Mouse (Mus musculus): ENCODE measurements around the gene Slc25a39.
A peak's percentile ranks its signal among the peaks of the same experiment; 100 is the strongest.

The Slc25a39 gene

DNA sequence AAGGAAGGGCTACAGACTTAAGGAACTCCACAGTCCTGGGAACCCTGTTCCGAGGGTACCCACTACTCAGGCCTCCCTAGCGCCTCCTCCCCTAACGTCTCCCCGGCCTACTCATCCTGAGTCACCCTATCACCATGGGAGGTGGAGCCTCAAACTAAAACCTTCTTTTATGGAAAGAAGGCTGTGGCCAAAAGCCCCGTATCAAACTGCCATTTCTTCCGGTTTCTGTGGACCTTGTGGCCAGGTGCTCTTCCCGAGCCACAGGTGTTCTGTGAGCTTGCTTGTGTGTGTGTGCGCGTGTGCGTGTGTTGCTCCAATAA is 28.7 kb upstream of the Slc25a39 start:
- no peak for DNase-seq (ENCODE audit: low spot score in 2 of 2)

DNA sequence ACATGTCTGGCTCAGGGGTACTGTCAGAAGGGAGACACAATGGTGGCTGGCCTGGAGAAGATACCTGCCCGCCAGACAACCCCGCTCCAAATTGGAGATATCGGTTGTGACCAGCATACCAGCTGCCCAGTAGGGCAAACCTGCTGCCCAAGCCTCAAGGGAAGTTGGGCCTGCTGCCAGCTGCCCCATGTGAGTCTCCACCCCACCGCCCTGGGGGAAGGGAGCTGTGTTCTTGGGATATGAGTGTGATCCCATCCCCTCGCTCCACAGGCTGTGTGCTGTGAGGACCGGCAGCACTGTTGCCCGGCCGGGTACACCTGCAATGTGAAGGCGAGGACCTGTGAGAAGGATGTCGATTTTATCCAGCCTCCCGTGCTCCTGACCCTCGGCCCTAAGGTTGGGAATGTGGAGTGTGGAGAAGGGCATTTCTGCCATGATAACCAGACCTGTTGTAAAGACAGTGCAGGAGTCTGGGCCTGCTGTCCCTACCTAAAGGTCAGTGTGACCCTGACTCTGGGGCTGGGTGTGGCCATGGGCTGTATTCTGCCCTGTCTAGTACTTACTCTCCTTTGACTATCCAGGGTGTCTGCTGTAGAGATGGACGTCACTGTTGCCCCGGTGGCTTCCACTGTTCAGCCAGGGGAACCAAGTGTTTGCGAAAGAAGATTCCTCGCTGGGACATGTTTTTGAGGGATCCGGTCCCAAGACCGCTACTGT is 28.2 kb upstream of the Slc25a39 start:
- DNase-seq (ENCODE audit: low spot score in 2 of 2) = no peak

GRCm38 (mm10) chr11:102434816-102435705 is 27.3 kb upstream of the Slc25a39 start:
- no peak for DNase-seq (ENCODE audit: low spot score in 2 of 2)

DNA sequence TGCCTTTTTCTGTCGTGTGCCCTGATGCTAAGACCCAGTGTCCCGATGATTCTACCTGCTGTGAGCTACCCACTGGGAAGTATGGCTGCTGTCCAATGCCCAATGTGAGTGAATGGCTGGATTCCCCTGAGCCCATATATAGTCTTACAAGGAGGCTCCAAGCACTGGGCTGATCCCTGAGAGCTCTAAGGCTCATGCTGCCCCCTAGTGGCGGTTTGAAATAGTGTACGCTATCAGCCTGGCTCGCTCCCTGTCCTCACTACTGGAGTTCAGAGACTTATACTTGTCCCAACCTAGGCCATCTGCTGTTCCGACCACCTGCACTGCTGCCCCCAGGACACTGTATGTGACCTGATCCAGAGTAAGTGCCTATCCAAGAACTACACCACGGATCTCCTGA is 26.7 kb upstream of the Slc25a39 start:
- peak; percentile 89 to 95 for DNase-seq (ENCODE audit: low spot score in 2 of 2)

DNA sequence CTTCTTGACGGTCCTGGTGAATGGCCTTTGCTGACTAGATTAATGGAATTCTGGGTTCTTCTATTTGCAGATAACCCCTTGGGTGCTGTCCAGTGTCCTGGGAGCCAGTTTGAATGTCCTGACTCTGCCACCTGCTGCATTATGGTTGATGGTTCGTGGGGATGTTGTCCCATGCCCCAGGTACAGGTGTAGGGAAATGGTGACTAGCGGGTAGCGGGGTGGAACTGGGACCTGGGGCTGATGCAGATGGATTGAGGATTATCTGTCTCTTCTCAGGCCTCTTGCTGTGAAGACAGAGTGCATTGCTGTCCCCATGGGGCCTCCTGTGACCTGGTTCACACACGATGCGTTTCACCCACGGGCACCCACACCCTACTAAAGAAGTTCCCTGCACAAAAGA is 26.1 kb upstream of the Slc25a39 start:
- DNase-seq (ENCODE audit: low spot score in 2 of 2) = no peak

GRCm38 (mm10) chr11:102432896-102433295 is 25.1 kb upstream of the Slc25a39 start:
- peak in 1 of 2 experiments; percentile 29 for DNase-seq (ENCODE audit: low spot score in 2 of 2)

DNA sequence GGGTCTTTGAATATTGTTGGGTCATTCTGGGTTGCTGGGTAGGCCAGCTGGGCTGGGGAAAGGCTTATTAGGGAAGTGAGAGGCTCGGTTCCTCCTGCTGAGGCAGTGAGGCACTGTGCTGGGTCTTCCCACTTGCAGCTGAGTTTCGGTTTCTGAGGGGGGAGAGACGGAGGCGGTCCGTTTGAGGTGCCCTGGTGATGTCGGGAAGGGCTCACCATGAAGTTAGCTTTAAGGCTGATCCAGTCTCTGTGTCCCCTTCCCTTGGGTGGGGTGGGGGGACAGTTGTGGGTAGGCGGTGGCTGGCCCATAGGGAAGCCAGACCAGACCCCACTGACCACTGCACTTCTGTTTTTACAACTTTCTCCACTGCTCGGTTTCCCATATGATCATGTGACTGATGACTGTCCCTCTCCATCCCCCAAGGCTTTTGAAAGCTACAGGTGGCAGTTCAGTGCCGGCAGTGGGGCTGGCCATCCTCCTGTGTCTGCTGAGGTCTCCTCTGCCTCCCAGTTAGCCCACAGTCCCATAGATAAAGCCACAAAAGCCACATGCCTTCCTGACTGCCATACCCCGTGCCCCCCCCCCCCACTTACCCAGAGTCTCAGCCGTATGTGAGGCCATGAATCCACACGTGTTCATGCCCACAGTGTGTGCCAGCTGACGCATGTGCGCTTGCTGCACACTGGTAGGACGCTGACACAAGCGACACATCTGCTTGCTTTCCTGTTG is 24.5 kb upstream of the Slc25a39 start:
- no peak for DNase-seq (ENCODE audit: low spot score in 2 of 2)

DNA sequence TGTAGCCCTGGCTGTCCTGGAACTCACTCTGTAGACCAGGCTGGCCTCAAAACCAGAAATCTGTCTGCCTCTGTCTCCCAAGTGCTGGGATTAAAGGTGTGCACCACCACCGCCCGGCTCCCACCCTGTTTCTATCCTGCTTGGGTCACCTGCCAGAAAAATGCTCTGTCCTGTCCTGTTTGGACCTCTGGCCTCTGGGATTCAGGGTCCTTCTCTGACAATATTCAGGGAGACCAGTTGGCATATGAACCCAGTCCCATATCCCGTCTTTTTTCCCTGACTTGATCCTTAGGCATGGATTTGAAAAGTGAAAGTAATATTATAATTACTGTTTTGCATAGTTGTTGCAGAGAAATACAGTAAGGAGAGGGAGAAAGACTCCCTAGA is 24.0 kb upstream of the Slc25a39 start:
- DNase-seq (ENCODE audit: low spot score in 2 of 2) = no peak

- DNase-seq (ENCODE audit: low spot score in 2 of 2) = peak; percentile 78 to 85
Measured at GRCm38 (mm10) chr11:102431018-102431645, 23.4 kb upstream of the Slc25a39 start.

GRCm38 (mm10) chr11:102430121-102431017 is 22.6 kb upstream of the Slc25a39 start, which contains the start of gene Grn:
Gene Grn, plus strand, starts transcription at chr11:102430315.
- peak; percentile 86 to 94 for DNase-seq (ENCODE audit: low spot score in 2 of 2)

GRCm38 (mm10) chr11:102429551-102429950 is 21.8 kb upstream of the Slc25a39 start:
- DNase-seq (ENCODE audit: low spot score in 2 of 2) = no peak

GRCm38 (mm10) chr11:102428981-102429540 is 21.3 kb upstream of the Slc25a39 start:
- DNase-seq (ENCODE audit: low spot score in 2 of 2) = no peak

DNA sequence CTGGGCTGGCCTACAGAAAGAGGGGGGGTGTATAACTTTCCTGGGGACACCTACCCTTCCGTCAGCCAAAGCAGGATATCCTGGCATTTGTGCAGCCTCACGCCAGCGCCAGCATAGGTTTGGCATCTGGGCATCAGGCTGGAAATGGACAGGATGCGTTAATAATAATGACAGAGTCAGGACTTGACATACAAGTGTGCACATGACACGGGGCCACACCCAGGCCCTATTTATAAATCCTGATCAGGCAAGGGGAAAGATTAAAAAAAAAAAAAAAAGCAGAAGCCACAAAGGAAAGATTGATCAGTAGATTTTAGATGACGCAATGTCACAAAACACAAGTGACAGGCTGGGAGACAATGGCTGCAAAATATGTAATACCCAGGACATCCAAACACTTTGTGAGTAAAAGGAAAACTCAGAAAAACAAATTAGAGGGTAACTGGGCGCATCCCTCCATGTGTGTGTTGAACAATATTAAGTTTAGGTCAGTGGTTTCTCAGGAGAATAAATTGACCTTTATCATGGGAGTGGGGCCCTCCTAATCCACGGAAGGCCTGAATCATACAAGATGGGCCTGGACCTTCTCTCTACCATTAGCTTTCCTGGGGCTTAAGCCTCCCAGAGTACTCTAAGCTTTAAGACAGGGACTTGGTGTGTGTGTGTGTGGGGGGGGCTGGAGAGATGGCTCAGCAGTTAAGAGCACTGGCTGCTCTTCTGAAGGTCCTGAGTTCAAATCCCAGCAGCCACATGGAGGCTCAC is 18.0 kb upstream of the Slc25a39 start:
- DNase-seq (ENCODE audit: low spot score in 2 of 2) = no peak

DNA sequence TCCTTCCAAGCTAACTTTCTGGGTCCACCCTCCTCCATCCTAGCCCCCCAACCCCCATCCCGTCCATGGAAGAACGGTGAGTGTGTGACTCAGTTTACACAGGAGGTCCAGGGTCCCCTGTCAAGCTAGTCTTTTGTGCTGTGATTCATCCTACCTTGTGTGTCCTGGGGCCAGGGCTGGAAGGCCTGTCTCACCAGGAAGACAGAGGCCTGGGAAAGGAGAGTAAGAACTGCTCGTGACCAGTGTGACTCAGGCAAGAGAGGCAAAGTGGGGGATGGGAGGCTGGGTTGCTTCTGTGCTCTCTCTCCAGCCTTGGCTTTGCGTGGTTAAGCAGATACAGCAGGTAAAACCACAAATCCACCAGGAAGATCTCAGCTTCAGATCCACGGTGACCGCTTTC is 16.9 kb upstream of the Slc25a39 start:
- no peak for DNase-seq (ENCODE audit: low spot score in 2 of 2)

DNA sequence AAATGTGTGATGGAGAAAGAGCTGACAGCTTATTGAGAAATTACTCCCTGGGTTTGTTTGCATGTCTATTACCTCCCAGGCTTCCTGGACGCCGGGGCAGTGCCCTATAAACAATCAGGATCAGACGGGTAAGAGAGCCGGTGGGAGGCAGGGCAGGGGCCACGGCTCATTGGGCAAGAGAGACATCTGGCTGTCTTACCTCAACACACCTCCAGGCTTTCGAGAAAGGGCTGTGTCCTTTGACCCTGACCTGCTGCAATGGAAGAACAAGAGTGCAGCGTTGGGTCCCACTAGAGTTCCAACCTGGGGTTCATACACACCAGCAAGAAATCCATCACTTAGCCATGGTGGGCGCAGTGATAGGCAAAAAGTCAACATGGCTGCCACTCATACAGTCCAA is 13.8 kb upstream of the Slc25a39 start:
- DNase-seq (ENCODE audit: low spot score in 2 of 2) = no peak

- DNase-seq (ENCODE audit: low spot score in 2 of 2) = no peak
Measured at GRCm38 (mm10) chr11:102418887-102419286, 11.1 kb upstream of the Slc25a39 start.

DNA sequence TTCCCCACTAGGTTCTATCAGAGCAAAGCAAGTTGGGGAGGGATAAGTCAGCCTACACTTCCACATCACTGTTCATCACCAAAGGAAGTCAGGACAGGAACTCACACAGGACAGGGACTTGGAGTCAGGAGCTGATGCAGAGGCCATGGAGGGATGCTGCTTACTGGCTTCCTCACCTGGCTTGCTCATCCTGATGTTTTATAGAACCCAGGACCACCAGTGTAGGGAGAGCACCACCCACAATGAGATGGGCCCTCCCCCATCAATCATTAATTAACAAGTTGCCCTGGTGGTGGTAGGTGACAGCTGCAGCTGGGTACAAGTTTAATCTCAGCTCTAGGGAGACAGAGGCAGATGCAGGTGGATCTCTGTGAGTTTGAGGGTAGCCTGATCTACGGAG is 9.4 kb upstream of the Slc25a39 start:
- no peak for DNase-seq (ENCODE audit: low spot score in 2 of 2)

GRCm38 (mm10) chr11:102415034-102415802 is 7.5 kb upstream of the Slc25a39 start:
- DNase-seq (ENCODE audit: low spot score in 2 of 2) = no peak

DNA sequence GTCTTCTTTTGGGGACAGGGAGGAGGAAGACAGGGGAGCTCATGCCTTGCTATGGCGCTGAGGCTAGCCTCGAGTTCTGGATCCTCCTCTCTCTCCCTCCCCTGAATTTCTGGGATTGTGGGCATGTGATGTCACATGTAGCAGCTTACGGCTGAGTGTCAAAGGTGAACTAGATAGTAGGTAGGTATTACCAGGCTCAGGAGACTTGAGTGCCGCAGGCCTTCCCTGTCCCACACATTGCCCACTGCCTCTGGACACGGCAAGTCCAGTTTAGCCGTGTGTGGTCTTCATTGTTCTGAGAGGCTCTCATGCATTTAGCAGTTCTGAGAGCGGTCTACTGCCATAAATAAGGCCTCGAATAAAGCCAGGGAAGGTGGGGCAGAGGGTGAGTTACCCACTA is 5.3 kb upstream of the Slc25a39 start:
- DNase-seq (ENCODE audit: low spot score in 2 of 2) = no peak
